Mouse (Mus musculus) right cerebral cortex, adult 2 months (tissue): ENCODE measurements at regions not wholly inside any gene's neighbourhood (a gene's known extent, or its start where the extent isn't known, plus 50 kb on each side); places are given as distances from the start of the nearest gene placed in this dataset.

Experiments used
- DNase-seq, 2 experiments: peaks; one replicate each; pipeline ENCODE4 v3.0.0; 2021 to 2022; ENCODE audit warnings: low spot score in 2 of 2

DNA sequence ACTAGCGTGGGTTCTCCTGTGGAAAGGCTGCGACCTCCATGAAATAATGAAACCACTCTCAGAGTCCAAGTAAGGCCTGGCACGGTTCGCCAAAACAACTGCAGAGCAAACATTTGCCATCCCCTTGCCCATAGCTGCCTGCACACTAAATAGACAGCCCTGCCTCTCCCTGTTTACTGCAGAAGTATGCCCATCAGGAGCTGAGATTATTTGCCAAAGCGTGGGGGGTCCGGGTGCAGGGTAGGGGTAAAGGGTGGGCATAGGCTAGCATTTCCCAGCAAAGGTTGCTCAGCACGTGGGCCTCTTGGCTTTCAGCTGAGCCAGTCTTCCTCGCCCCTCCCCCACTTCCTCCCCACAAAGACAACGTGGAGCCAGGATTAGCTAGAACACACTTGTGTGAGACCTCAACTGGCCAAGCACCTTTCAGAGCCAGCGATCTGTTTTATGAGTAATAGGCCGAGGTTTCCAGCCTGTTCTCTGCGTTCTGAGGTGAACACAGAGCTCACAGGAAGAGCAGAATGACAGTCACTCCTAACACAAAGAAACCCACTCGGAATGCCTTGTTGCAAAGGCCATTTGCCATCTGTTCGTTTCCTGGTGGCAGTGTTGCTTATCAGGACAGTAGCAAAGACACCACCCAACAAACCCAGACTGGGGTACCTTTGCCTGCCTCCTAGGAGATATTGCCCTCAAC lies 55.6 kb upstream of the Cep85l start:
- DNase-seq = peak; percentile 23 to 49

DNA sequence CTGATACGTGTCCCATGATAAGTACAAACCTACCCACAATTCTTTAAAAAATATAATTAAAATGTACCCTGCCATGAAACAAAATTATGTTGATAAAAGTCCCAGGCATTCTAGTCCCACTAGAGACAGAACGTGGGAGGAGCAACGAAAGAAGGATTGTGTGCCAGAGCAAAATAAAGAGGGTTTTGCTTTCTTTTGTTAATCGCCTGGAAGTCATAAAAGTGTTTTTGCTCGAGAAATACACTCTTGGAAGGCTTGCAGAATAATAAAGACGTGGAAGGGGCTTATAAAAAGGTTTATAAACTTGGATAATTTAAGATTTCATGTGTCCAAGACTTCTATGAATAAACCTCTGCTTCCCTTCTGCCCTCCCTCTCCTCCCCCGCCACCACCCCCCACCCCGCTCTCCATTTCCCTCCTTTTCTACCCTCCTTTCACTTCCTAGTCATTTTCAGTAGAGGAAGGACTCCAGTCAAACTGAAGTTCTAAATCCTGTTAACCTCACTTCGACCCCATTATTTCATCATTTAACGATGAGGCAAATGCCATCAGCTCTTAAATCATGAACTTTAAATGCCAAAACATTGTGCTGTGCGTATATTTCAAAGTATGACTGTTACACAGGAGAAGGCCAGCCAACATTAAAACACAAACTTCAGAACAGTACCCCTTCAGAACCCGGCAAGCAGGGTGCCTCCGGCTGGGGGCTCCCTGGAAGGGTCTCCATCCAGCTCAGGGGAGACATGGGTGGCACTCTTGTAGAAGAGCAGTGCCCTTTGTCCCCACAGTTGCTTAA lies 54.8 kb upstream of the Cep85l start:
- no peak for DNase-seq

DNA sequence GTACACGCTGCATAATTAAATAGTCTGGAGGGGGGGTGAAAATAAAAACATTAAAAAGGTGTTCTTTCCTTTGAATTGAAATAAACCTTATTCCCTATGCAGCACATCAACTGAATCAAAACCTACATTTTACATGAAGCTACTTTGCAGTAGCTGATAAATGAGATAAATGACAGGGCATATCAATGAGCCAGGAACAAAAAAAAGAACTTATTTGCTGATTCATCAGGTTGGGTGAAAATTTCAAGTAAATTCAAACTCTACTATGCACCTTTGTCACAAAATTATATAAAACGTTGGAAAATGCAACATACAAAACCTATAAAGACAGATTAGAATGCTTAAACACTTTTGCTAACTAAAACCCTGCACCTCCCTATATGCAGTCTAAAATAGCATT lies 53.0 kb upstream of the Cep85l start:
- DNase-seq = no peak

DNA sequence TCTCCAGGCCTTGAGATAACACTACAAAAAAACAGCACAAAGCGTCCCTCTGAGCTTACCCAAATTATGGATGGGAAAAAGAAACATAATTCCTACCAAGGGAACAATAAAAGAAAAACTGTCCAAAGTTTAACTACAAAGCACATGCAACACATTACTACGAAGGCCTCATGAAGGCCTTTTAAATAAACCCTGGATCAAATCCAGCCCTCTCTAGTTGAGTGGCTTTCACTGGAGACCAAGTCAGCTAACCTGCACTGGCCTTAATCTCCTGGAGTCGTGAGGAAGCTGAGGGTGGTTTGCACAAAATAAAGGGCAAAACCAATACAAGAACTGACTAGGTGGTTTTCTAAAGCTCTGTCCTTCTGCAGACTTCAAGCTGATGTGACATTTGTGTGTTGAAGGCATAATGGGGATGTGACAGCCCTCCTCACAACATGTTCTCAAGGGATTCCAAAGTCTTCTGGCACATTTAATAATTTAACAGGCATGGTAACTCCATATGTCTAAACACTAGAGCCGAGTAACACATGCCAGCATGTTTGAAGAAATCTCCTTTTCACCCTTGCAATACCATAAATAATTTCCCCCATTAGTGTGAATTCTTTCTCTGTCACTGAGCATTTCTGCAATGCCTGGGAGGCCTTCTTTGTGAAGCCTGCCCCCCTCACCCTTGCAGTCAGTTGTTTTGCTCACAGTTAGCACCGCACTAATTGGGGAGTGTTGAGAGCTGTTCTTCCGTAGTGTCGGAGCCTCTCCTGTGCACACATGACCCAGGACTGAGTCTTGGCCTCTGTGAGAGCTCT lies 50.0 kb upstream of the Cep85l start:
- DNase-seq = no peak
